Mouse (Mus musculus): ENCODE results near the gene Zmat5. TPM values are rescaled to one million over a fixed set of nuclear protein-coding genes. Genes with fewer than 3 reads are reported as not detected.

Zmat5 gene
- polyA plus RNA-seq (2017; shearing (Covaris generic)) = 100 to 1,000 TPM; 125 to 146 (median 127) TPM

- peak; percentile 99 for ATAC-seq
These were observed at the start of gene Zmat5, which contains the start of gene Uqcr10 for GRCm38 (mm10) chr11:4704072-4704964. Gene Zmat5 (plus strand): TSS chr11:4704678. Gene Uqcr10 (minus strand): TSS chr11:4704342.

GRCm38 (mm10) chr11:4659818-4660217, 44.7 kb upstream of the Zmat5 start:
- ATAC-seq = no peak

- ATAC-seq = no peak
These were observed 44.0 kb upstream of the Zmat5 start for GRCm38 (mm10) chr11:4660309-4661025.

GRCm38 (mm10) chr11:4661324-4661723, 43.2 kb upstream of the Zmat5 start:
- ATAC-seq = no peak

DNA sequence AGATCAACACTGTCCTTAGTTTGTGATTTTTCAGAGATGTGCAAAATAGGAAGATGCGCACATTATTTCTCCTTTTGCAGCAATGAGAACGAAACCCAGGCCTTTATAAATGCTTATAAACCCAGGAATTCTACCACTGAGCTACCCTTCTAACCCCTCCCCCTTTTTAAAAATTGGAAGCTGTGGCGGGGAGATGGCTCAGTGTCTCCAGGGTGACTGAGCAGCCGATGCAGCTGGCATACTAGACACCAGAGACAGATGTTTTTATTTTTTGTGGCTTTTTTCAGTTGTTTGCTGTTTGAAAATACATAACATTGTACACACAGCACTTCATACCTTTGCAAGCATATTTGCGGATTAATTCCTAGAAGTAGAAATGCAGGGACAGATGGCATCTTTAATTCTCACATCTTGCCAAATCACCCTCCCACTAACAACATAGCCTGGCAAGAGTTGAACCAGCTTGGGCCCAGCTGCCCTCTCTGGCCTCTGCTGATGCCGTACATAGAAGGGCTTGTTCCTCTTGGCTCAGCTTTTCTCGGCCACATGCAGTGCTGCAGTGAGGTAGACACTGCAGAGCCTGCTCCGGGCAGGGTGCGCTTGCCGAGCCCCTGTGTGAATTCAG, 42.5 kb upstream of the Zmat5 start:
- no peak for ATAC-seq

GRCm38 (mm10) chr11:4662496-4662878, 42.0 kb upstream of the Zmat5 start:
- no peak for ATAC-seq

GRCm38 (mm10) chr11:4671736-4672135, 32.7 kb upstream of the Zmat5 start:
- no peak for ATAC-seq

DNA sequence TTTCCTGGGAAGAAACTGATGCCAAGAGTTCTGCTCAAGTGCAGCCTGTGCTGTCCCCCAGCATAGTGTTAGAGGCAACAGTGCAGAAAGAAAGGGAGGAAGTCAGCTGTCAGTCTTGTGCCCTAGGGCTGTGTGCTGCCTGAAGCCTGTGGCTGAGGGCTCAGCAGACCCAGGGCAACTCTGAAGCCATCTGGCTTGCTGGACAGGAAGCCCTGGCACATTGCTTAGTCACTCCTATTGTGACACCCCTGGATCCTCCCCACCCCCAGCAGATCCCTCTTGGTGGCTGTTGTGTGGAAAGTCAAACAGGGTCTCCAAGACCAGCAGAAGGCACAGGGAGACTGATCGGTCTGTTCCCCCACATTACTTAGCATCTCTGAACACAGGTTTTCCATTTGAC, 29.9 kb upstream of the Zmat5 start:
- no peak for ATAC-seq

DNA sequence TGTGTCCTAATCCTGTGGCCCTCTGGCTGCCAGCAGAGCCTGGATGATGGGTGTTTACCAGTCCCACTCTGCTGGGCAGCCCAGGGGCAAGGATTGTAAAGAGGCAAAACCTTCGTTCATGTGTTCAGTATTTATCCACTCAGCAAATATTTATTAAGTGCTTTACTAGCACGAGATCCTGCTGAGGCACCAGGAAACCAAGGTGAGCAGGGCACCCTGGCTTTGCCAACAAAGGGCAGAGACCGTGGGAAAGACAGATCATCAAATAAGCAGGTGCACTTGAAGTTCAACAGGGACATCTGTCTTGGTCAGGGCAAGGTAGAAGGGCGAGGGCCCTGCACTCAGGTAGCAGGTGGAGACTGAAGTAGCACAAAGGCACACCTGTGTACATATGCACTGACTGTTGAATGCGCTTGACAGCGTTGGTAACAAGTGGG, 29.3 kb upstream of the Zmat5 start:
- ATAC-seq = no peak

GRCm38 (mm10) chr11:4675693-4676092, 28.8 kb upstream of the Zmat5 start:
- no peak for ATAC-seq

DNA sequence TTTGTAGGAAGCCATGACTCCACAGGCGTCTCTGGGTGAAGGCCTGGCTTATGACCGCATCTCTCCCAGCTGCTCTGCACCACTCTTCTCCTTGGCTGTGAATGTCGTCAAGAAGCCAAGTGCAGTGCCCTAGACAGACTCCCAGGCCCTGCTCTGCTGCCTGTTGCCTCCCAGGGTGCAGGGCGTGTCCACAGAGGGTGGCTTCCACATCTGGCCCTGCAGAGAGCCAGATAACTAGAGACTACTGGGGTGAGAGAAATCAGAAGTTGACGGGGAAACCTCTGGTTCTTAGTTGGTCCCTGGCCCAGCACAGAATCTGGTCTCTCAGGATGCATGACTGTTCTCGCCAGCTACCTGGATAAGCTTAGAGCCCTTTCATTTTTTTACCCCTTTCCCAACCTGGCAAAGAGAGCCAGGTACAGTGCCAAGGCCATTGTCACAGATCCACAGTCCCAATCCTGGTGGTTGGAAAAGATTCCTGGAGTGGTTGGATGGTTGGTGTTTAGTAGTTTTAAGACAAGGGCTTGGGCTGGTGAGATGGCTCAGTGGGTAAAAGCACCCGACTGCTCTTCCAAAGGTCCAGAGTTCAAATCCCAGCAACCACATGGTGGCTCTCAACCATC, 27.1 kb upstream of the Zmat5 start:
- no peak for ATAC-seq

GRCm38 (mm10) chr11:4678700-4679440, 25.6 kb upstream of the Zmat5 start:
- no peak for ATAC-seq

GRCm38 (mm10) chr11:4679441-4679832, 25.0 kb upstream of the Zmat5 start:
- no peak for ATAC-seq

- ATAC-seq = no peak
These were observed 24.4 kb upstream of the Zmat5 start for GRCm38 (mm10) chr11:4680126-4680525.

- ATAC-seq = no peak
These were observed 21.0 kb upstream of the Zmat5 start for GRCm38 (mm10) chr11:4683516-4683915.

GRCm38 (mm10) chr11:4684186-4684585, 20.3 kb upstream of the Zmat5 start:
- ATAC-seq = no peak

DNA sequence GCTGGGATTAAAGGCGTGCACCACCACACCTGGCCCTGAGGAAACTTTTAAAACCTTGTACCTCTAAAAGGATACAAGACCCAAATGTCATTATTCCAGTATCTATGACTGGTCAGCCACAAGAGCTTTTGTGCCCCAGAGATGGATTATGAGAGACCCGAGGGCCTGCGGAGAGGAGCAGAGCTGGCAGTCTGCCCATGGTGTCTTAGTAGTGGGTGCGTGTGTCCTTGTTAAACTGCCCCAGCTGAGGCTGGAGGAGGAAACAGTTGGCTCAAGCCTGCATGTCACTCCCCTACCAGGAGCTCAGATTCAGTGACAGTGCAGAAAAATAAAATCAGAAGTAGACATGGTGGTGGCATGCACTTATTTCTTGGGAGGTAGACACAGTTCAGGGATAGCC, 19.4 kb upstream of the Zmat5 start:
- no peak for ATAC-seq

DNA sequence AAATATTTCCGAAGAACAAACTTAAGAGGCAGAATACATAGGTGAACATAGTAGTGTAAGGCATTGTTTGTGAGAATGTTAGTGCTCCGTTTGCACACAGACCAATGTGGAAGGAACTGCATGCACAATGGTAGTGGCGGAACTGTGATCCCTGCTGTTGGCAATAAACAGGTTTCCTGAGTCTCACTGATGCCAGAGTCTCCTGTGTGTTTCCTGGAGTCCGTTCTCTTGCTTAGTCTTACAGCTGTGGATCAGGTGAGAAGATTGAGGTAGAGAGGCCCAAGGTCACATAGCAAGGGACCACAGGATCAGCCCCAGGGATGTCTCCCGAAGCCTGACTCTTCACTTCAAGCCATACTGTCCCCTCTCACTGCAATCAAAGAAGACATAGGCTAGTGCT, 19.0 kb upstream of the Zmat5 start:
- no peak for ATAC-seq

GRCm38 (mm10) chr11:4687027-4687426, 17.5 kb upstream of the Zmat5 start:
- ATAC-seq = no peak

DNA sequence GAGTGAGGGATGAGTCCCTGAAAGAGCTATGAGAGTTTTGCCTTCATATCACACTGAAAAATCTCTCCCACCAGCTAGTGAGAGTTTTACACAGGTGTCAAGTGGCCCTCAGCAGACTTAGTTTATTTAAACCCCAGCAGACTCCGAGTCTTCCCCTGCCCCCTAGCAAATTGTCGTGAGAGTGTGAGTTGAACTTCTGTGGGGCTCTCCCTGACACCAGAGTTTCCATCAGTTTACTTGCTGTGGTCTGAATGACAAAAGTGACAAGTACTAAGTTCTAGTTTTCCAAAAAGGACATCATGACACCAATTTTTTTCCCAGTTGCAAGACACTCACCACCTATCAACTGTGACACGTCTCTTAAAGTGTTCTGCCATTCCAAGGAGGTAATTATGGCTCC, 16.6 kb upstream of the Zmat5 start:
- ATAC-seq = peak; percentile 41

DNA sequence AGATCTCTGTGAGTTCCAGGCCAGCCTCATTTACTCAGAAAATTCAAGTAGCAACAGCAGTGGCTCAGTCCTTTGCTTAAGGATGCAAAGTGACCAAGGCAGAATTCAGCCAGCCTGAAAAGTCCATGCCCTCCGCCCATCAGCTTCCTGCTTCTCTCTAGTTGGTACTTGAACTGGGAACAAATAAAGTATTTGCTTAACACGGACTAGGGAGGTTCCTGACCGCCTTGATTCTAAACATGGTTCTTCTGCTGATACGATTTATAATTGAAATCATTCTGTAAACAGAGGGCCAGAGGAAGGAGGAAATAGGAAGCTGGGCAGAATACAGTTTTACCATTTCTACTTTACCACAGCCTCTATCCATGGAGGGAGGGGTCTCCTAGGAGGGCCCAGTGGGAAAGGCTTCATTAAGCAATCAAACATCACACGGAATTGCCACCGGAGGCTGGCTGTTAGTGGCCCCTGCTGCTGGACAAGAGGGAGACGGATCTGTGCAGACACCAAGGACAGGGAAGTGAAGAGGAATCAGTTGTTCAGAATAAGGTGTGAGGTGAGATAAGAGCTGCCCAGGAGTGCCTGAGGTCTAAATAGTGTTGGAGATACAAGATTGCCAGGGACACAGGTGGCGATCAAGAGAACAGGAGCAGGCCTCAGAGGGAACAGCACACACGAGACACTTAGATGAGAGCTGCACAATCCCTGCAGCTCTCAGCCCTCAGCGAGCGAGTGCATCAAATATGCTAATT, 15.7 kb upstream of the Zmat5 start:
- ATAC-seq = no peak

Measured in inflammation-experienced regulatory T-cells, adult 6 months (primary cell).